ENCODE assay signal across 7 mouse cellular contexts in the genomic region with DNA sequence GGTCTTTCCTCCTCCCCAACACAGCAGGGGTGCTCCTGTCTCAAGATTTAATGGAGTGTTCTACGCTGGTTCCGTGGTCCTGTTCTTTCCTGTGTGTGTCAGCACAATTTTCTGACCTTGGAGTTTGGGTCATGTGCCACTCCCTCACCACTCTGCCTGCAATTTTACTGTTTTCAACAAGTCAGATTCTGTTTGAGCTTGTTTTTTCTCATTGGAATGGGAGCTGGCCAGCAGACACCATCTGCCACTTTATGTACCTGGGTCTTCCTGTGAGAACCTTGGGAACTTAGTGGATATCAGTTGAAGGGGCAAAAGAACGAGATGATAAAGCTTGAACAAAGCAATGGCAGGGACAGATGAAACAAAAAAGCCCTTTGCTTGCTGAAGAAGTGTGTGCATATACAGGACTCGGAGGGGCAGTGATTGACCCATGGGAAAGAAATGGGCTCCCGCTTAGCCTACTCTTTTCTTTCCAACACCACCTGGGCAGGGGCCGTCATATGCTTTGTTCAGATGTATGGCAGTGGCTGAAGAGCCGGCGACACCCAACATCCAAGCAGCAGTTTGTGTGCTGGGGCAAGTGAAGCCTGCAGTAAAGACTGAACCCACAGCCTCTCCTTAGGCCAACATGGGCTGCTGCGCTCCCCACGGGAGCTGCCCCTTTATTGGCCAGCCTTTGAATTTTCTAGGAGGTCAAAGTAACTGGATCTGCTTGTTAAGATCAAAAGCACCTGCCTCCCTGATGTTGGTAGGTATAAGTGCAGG. TPM values are rescaled to one million over a fixed set of nuclear protein-coding genes. Genes with fewer than 3 reads are reported as not detected.
DNase-seq lines count a peak whose midpoint lies in the region; ATAC-seq and TF ChIP-seq lines count a peak whose summit lies in the region.

No protein-coding gene starts in this region.

- H3K4me3 ChIP-seq in liver, adult 2 months (ENCODE audit: insufficient read depth, low read depth, low read length): peak overlapping the region; percentile 96
- H3K4me3 ChIP-seq in hindbrain, embryonic 16.5 days (ENCODE audit: low read length): peak overlapping the region; percentile 91
- peak overlapping the region; percentile 94 for H3K4me3 ChIP-seq in neural tube, embryonic 12.5 days

- TF ChIP-seq CTCF in liver, adult 2 months (IDR thresholded peaks at IDR 0.05; ENCODE audit: low read depth, low read length): no peak

- H3K4me2 ChIP-seq in hindbrain, embryonic 16.5 days (ENCODE audit: low read length): peak overlapping the region; percentile 99
- peak overlapping the region; percentile 98 for H3K4me2 ChIP-seq in neural tube, embryonic 12.5 days (replicated peaks)

- H3K27ac ChIP-seq in liver, adult 2 months (replicated peaks; ENCODE audit: insufficient read depth, low read depth, low read length): peak overlapping the region; percentile 93
- H3K27ac ChIP-seq in hindbrain, embryonic 16.5 days (ENCODE audit: low read depth, low read length): peak overlapping the region; percentile 98
- H3K27ac ChIP-seq in neural tube, embryonic 12.5 days: peak overlapping the region; percentile 91

- no peak for TF ChIP-seq POLR2A in liver, adult 2 months (IDR thresholded peaks at IDR 0.05; ENCODE audit: extremely low read depth, insufficient read depth, low read length)

- peak; percentile 19 for DNase-seq in liver, adult 2 months (ENCODE audit: extremely low read depth, low read depth, low spot score)
- no peak for DNase-seq in liver
- DNase-seq in right cerebral cortex, adult 2 months (ENCODE audit: low spot score in 2 of 2): no peak
- no peak for DNase-seq in left cerebral cortex, postnatal 25 days (ENCODE audit: low spot score in 2 of 2)

- H3K36me3 ChIP-seq in liver, adult 2 months (ENCODE audit: control insufficient read depth, insufficient read depth, low read length): no peaks in the 10 kb centered on the region
- H3K36me3 ChIP-seq in hindbrain, embryonic 16.5 days (ENCODE audit: control insufficient read depth, insufficient read depth, low read length): no peaks in the 10 kb centered on the region
- peaks cover 3% of the 10 kb centered on the region; the same call in 1 of the 2 replicates for H3K36me3 ChIP-seq in neural tube, embryonic 12.5 days

- no peaks in the 10 kb centered on the region for H3K27me3 ChIP-seq in liver, adult 2 months (ENCODE audit: control insufficient read depth, insufficient read depth, low read length)
- no peaks in the 10 kb centered on the region for H3K27me3 ChIP-seq in hindbrain, embryonic 16.5 days (replicated peaks; ENCODE audit: control insufficient read depth, insufficient read depth, low read length)
- H3K27me3 ChIP-seq in neural tube, embryonic 12.5 days (replicated peaks): no peaks in the 10 kb centered on the region

- peaks cover 39% of the 10 kb centered on the region for H3K79me2 ChIP-seq in liver, adult 2 months (ENCODE audit: control insufficient read depth, insufficient read depth, low read length)

- H3K9ac ChIP-seq in liver, adult 2 months (ENCODE audit: low read depth, low read length): peak overlapping the region; percentile 90
- peak overlapping the region; percentile 99 for H3K9ac ChIP-seq in hindbrain, embryonic 16.5 days (ENCODE audit: low read depth, low read length)
- peak overlapping the region; percentile 97 for H3K9ac ChIP-seq in neural tube, embryonic 12.5 days

- peaks cover 4% of the 10 kb centered on the region; the same call in 1 of the 2 replicates for H3K4me1 ChIP-seq in liver, adult 2 months (ENCODE audit: control insufficient read depth, insufficient read depth, low read length)
- H3K4me1 ChIP-seq in hindbrain, embryonic 16.5 days (ENCODE audit: control insufficient read depth, insufficient read depth, low read depth, low read length): peaks cover 31% of the 10 kb centered on the region
- H3K4me1 ChIP-seq in neural tube, embryonic 12.5 days: peaks cover 38% of the 10 kb centered on the region

- no peaks in the 10 kb centered on the region for H3K9me3 ChIP-seq in hindbrain, embryonic 16.5 days (ENCODE audit: control insufficient read depth, low read length)
- no peaks in the 10 kb centered on the region for H3K9me3 ChIP-seq in neural tube, embryonic 12.5 days

- intact Hi-C loops in left cerebral cortex, postnatal 25 days (cut with DNase I): no loop called here

- 0 out of 2 replicates have a peak, but pooled peaks have one; percentile 3 for ATAC-seq in common myeloid progenitor, adult 5-6 weeks (replicated peaks; ENCODE audit: low read depth, poor library complexity, severe bottlenecking)
- no peak for ATAC-seq in hindbrain, embryonic 16.5 days
- no peak for ATAC-seq in neural tube, embryonic 12.5 days (ENCODE audit: low FRiP score, low read depth)

- 66% methylated on average over 10 of the region's 10 CpGs for WGBS in liver, adult 2 months
- WGBS in hindbrain, embryonic 16.5 days: 44% methylated on average over 10 of the region's 10 CpGs
- 39% methylated on average over 10 of the region's 10 CpGs for WGBS in neural tube, embryonic 12.5 days

RNA-seq across cellular contexts. Expression of a gene that starts 0.9 kb away (rescaled TPM):
- 15.3 and 18.8 TPM in 2 replicates for total RNA-seq in liver, adult 2 months (2014; rRNA removed)
- 11.7 and 17.4 TPM in 2 replicates for polyA plus RNA-seq in liver, adult 2 months (2012; rRNA removed)
- 39.2 and 98.8 TPM in 2 replicates for total RNA-seq in common myeloid progenitor, adult 5-6 weeks (2017)
- polyA plus RNA-seq in hindbrain, embryonic 16.5 days (2015; fragmentation: Nextera tagmentation; extraction: Ambion mirVana): 630 and 654 TPM in 2 replicates
- 481 and 504 TPM in 2 replicates for polyA plus RNA-seq in neural tube, embryonic 12.5 days (2016; fragmentation: Nextera tagmentation; extraction: Ambion mirVana)
- total RNA-seq in left cerebral cortex, postnatal 25 days (2021): 100 to 1,000 TPM; 764 to 822 TPM

RNA-seq across cellular contexts. Expression of a gene that starts 44.7 kb away (rescaled TPM):
- 21.3 and 24.3 TPM in 2 replicates for total RNA-seq in liver, adult 2 months (2014; rRNA removed)
- 58.2 and 78.4 TPM in 2 replicates for polyA plus RNA-seq in liver, adult 2 months (2012; rRNA removed)
- total RNA-seq in common myeloid progenitor, adult 5-6 weeks (2017): 41.9 and 56.2 TPM in 2 replicates
- 52.9 and 54.7 TPM in 2 replicates for polyA plus RNA-seq in hindbrain, embryonic 16.5 days (2015; fragmentation: Nextera tagmentation; extraction: Ambion mirVana)
- 54.6 and 57.3 TPM in 2 replicates for polyA plus RNA-seq in neural tube, embryonic 12.5 days (2016; fragmentation: Nextera tagmentation; extraction: Ambion mirVana)
- total RNA-seq in left cerebral cortex, postnatal 25 days (2021): 10 to 100 TPM; 37.0 to 40.0 TPM

RNA-seq across cellular contexts. Expression of a gene that starts 44.7 kb away (rescaled TPM):
- total RNA-seq in liver, adult 2 months (2014; rRNA removed): 9.5 and 10.1 TPM in 2 replicates
- 6.7 and 7.7 TPM in 2 replicates for polyA plus RNA-seq in liver, adult 2 months (2012; rRNA removed)
- total RNA-seq in common myeloid progenitor, adult 5-6 weeks (2017): 38.3 and 44.9 TPM in 2 replicates
- 65.3 and 65.7 TPM in 2 replicates for polyA plus RNA-seq in hindbrain, embryonic 16.5 days (2015; fragmentation: Nextera tagmentation; extraction: Ambion mirVana)
- 60.1 and 61.8 TPM in 2 replicates for polyA plus RNA-seq in neural tube, embryonic 12.5 days (2016; fragmentation: Nextera tagmentation; extraction: Ambion mirVana)
- total RNA-seq in left cerebral cortex, postnatal 25 days (2021): 10 to 100 TPM; 53.9 to 56.9 TPM

RNA-seq across cellular contexts. Expression of a gene that starts 55.9 kb away (rescaled TPM):
- total RNA-seq in liver, adult 2 months (2014; rRNA removed): 1.1 and 2.6 TPM in 2 replicates
- 4.4 and 4.6 TPM in 2 replicates for polyA plus RNA-seq in liver, adult 2 months (2012; rRNA removed)
- total RNA-seq in common myeloid progenitor, adult 5-6 weeks (2017): 6.6 and 8.4 TPM in 2 replicates
- polyA plus RNA-seq in hindbrain, embryonic 16.5 days (2015; fragmentation: Nextera tagmentation; extraction: Ambion mirVana): 3.3 and 4.2 TPM in 2 replicates
- polyA plus RNA-seq in neural tube, embryonic 12.5 days (2016; fragmentation: Nextera tagmentation; extraction: Ambion mirVana): 5.5 and 7.5 TPM in 2 replicates
- total RNA-seq in left cerebral cortex, postnatal 25 days (2021): 1 to 10 TPM; 3.3 to 4.2 TPM

RNA-seq across cellular contexts. Expression of a gene that starts 56.2 kb away (rescaled TPM):
- 63.3 and 75.6 TPM in 2 replicates for total RNA-seq in liver, adult 2 months (2014; rRNA removed)
- 65.5 and 72.8 TPM in 2 replicates for polyA plus RNA-seq in liver, adult 2 months (2012; rRNA removed)
- total RNA-seq in common myeloid progenitor, adult 5-6 weeks (2017): 8.4 and 12.3 TPM in 2 replicates
- polyA plus RNA-seq in hindbrain, embryonic 16.5 days (2015; fragmentation: Nextera tagmentation; extraction: Ambion mirVana): 44.7 and 46.9 TPM in 2 replicates
- 48.8 and 50.9 TPM in 2 replicates for polyA plus RNA-seq in neural tube, embryonic 12.5 days (2016; fragmentation: Nextera tagmentation; extraction: Ambion mirVana)
- 10 to 100 TPM; 20.7 to 21.1 TPM for total RNA-seq in left cerebral cortex, postnatal 25 days (2021)
